Mouse (Mus musculus) layer of hippocampus, adult 8-10 months (tissue): ENCODE measurements at regions not wholly inside any gene's neighbourhood (a gene's known extent, or its start where the extent isn't known, plus 50 kb on each side); places are given as distances from the start of the nearest gene placed in this dataset.

Experiments
- DNase-seq, 2 experiments: peaks; one replicate each; pipeline ENCODE4 v3.0.0; 2022; ENCODE audit warnings: low spot score in 2 of 2

DNA sequence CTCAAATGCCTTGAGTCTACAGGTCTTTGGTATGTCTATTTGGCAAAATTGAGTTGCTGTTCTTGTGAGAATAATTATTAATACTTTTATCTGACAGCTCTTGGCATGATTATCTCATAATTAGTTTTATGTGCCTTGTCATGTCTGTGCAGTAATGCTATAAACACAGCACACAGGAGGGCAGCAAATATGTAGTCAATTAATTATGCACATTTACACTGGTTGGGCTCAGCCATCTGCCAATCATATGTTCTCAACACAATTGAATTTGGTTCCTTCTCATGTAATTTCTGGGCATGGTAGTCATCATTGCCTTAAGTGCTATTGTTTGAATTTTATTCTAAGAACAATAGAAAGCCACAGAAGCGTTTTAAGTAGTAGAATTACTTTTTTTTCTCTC lies 1650.7 kb upstream of the Tenm2 start:
- DNase-seq = no peak

DNA sequence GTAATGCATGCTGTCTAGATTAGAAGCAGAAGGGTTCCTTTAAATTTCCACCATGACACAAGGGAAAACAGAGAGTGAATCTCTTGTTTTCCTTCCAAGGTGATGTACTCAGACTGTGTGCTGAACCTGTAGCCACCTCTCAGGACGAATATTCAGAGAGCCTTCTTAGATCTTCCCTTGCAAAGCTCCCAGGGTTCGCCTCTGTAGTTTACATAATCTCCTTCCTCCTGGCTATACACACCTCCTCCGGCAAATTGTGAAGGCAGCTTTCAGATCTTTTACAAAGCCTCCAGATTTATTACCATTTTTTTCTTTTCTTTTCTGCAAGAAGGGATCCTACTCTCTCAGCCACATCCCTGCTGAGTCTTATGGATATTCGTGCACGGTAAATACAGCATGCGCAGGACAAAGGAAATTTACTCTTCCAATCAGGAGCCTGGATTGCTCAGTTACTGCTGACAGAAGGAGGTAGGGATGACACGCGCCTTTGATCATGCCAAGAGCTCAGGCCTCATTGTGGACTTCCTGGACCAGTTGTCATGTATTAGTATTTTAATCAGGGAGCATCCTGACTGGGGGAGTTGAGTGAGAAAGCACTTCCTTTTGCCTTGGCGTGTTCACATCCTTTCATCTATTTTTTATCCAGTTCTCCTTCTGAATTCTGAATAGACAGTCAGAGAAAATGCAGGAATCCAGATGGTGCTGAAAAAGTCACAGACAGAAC lies 1626.0 kb upstream of the Tenm2 start:
- peak; percentile 66 to 77 for DNase-seq

DNA sequence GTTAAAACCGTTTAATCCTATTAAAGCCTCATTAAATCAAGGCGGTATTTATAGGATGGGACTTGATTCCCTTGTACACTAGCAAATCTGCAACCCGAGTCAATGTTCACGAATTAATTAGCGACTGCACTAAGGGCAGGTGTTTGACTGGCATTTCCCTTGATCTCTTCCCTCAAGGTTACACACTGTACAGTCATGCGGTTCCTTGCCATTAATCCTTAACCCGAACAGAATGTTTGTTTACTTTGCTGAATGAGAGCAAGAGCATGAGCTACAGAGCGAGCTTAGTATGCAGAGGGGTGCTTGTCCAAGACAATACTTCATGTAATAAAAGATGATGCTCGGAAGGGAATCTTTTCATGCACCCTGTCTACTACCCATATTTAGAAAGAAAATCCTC lies 1620.9 kb upstream of the Tenm2 start:
- no peak for DNase-seq

- no peak for DNase-seq
These were observed 1593.4 kb upstream of the Tenm2 start for GRCm38 (mm10) chr11:38829148-38829547.

GRCm38 (mm10) chr11:38828375-38828774 lies 1592.6 kb upstream of the Tenm2 start:
- DNase-seq = no peak

DNA sequence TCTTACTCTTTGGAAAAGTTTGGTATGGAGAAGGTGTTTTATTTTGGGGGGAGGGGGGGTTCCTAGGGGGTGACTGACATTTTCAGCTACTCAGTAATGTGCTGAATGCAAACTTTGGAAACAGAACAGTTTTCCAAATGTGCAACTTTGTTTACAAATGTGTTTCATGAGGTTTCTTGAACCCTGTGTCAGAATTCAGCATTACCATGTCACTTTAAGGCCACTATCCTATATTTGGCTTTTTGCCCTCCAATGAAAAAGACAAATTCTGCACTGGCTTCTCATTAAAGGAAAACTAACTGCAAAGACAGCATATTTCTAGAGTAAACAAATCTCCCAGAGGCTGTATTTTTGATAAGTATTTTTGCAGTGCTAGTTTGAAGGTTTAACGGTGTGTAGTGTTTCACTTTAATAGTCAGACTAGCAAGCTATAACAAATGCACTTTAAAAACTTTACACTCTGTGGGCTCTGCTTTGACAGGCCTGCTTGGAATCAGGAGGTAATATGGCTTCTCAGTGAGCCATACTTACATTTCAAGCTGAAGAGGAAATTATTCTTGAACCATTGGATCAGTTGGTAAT lies 1589.5 kb upstream of the Tenm2 start:
- no peak for DNase-seq

DNA sequence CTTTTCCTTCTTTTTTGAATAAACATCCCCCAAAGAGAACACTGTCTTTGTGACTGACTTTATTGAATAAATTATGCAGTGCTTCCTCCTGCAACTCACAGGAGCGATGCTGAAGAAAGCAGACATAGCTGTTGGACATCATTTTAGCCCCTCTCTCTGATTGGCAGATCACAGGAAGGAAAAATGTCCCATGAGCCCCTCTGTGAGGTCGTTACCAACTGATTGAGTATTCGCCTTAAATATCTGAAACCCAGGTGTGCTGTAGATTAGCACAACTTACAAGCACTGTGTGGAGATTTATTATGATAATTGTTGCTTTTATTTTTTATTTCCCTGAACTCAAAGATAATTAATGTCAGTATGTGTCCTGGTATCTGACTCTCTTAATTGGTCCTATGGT lies 1582.4 kb upstream of the Tenm2 start:
- DNase-seq = no peak

- no peak for DNase-seq
These were observed 1547.8 kb upstream of the Tenm2 start for GRCm38 (mm10) chr11:38783548-38783947.

DNA sequence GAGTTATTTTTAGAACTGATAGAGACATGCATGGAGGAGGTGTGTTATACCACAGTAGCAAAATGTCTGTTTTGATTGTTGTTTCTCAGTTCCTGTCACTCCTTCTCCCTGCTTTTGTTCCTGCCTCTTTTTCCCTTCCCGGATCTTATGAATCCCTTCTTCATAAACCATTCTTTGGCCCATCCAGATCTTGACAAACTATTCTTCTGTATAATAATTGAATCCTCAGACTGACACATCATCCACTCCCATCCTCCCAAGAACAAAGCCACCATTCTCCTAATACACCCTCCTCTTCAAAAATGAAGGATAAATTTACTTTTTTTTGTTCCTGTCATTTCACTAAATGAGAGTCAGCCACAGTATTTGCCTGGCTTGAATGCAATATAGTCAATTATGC lies 1543.8 kb upstream of the Tenm2 start:
- DNase-seq = no peak

GRCm38 (mm10) chr11:38762241-38762640 lies 1526.5 kb upstream of the Tenm2 start:
- DNase-seq = no peak

- peak in 1 of 2 experiments; percentile 36 for DNase-seq
These were observed 1511.8 kb upstream of the Tenm2 start for GRCm38 (mm10) chr11:38747549-38747948.

DNA sequence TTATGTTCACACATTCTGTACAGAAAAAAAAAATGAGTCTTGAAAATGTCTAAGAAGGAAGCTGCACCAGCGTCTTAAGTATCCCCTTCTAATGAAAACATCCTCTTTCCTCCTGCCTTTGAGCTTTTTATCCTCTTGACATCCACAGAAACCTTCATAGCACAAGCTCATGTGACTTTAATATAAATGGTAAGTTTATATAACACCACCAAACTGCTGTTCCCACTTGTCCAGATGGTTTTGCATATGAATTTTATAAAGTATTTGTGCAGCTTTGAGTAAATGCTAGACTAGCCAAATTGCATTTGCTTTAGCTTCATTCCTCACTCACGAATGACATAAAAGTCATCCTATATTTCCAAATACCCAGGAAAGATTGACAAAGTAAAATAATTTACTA lies 1493.3 kb upstream of the Tenm2 start:
- DNase-seq = no peak

DNA sequence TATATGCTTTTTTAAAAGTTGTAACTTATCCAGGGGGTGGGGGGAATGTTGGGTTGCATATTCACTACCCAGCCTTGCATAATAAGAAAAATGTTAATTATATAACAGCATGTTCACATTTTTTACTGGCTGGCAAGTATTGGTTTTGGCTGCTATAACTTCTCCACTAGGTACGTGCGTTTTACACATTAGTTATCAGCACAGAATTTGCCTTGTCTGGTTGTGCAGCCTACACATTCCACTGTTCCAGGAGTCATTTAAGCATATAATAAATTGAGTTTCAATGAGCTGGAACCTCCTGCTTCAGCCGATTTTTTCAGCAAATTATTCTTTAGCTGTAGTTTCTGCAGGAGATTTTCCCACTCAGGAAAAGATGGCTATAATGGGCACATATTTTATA lies 1479.9 kb upstream of the Tenm2 start:
- peak; percentile 10 to 39 for DNase-seq

DNA sequence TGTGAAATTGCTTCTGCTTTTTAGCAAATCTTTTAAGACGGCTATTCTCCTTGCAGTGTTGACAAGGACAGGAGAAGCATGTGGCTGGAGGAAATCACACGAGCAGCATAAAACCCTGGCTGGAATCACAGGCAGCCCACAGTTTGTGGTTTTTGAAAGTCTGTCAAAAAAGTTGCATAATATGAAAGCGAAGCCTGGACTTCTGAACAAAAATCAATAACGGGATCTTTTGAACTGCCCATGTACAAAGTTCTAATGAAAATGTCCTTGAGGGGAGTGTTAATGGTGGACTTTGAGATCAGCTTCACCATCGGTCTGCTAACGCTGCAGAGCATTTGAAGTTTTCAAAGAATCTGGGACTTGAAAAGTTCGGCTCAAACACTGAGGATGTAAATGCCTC lies 1445.5 kb upstream of the Tenm2 start:
- no peak for DNase-seq

GRCm38 (mm10) chr11:38673367-38674056 lies 1437.7 kb upstream of the Tenm2 start:
- peak; percentile 28 to 50 for DNase-seq
